Mouse (Mus musculus) bone marrow, adult 2 months (tissue): ENCODE data around the gene Pbx2. TPM values are rescaled to one million over a fixed set of nuclear protein-coding genes. Genes with fewer than 3 reads are reported as not detected.

ENCODE experiments used
- H3K27ac ChIP-seq: fragments of 200-500 bp; 2 replicates; pipeline ENCODE4 v1.5.1; 2012; ENCODE audit warnings: low read depth, mild to moderate bottlenecking, control low read depth, inconsistent platforms, low read length; ENCODE audit not compliant: control insufficient read depth, poor library complexity, insufficient read depth
- H3K4me1 ChIP-seq: fragments of 200-500 bp; 2 replicates; pipeline ENCODE4 v1.6.1; 2011; ENCODE audit warnings: low read length; ENCODE audit not compliant: control insufficient read depth, insufficient read depth
- H3K4me3 ChIP-seq: fragments of 200-500 bp; replicated peaks from 2 replicates; pipeline ENCODE3; 2011; ENCODE audit warnings: mild to moderate bottlenecking, low read depth, low read length, control low read depth; ENCODE audit not compliant: control insufficient read depth
- CTCF ChIP-seq: fragments of 200-500 bp; IDR thresholded peaks from 2 replicates; pipeline ENCODE4 v1.5.1; 2011; ENCODE audit warnings: low read length, control low read depth; ENCODE audit not compliant: control insufficient read depth, insufficient read depth
- POLR2A ChIP-seq: fragments of 200-500 bp; IDR thresholded peaks from 2 replicates; pipeline ENCODE4 v1.6.1; 2011; ENCODE audit warnings: low read depth, mild to moderate bottlenecking, control low read depth, low read length, borderline replicate concordance; ENCODE audit not compliant: control insufficient read depth
- WGBS: fragments of 180-500 bp; shearing (Covaris S2); methylation state at CpG from one replicate; pipeline ENCODE4 v1.1.7; 2018; 5-methylcytosine and 5-hydroxymethylcytosine counted together
- polyA plus RNA-seq: library from polyadenylated mRNA; stranded (reverse); fragments of >200 nt; gene quantifications from 2 replicates; pipeline ENCODE4 v1.2.4, GENCODE M21; 2011; ENCODE audit warnings: low replicate concordance; ENCODE audit not compliant: missing spikeins, insufficient read depth, insufficient read length

The Pbx2 gene
- polyA plus RNA-seq, 1 experiment, result 95.1 TPM

- under 1% methylated on average over 18 of the region's 18 CpGs for WGBS
- TF ChIP-seq CTCF (peak; percentile 40; the same call in 1 of the 2 replicates), POLR2A (no peak)
- Histone ChIP-seq H3K4me3 (peak overlapping the region; percentile 63), H3K27ac (peak overlapping the region; percentile 55), H3K4me1 (no peaks in the 10 kb centered on the region; the same call in 1 of the 2 replicates)
Observed at GRCm38 (mm10) chr17:34626773-34627092, 35.7 kb downstream of the Pbx2 start.

- no peaks in the 10 kb centered on the region; the same call in 1 of the 2 replicates for H3K4me1 ChIP-seq
Observed at GRCm38 (mm10) chr17:34627093-34627942, 36.3 kb downstream of the Pbx2 start.

DNA sequence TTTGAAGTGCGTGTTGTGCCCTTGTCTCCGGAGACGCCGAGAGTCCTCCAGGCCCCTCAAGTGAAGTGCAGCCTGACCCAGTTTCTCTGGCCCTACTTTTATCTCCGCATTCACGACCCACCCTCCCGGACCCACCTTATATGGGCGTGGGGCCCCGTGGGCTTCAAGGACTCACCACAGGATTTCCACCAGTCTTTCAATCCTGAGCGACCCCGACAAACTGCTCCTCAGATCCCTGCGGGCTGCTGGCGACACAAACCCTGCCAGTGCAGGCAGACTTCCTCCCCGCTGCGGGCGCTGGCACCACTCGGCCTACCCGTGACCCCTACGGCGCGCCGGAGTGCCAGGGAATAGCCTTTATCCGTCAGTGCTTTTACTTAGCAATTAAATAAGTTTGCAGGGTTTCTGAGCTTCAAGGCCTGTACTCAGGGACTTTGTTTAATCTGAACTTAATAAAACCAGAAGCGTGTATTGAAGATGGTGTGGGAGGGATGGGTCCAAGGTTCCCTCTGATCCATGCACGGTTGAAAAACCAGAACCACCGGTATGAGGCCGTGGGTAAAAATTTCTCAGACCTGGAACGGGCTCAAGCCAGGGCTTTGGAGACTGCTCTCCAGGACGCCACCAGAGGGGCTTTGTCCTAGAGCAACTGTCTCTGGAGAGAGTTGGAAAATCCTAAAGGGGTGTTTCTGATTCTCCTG is 37.0 kb downstream of the Pbx2 start, which contains the start of gene Ppt2:
TSS of gene Ppt2 (minus strand) at position 568 of the 701 bp plus-strand sequence.
- WGBS, result 4% methylated on average over 29 of the region's 29 CpGs
- no peaks in the 10 kb centered on the region; the same call in 1 of the 2 replicates for H3K4me1 ChIP-seq
- H3K4me3 ChIP-seq, result peak within 1 kb of the TSS; percentile 63
- TF ChIP-seq POLR2A, result no peak
- TF ChIP-seq CTCF, result no peak
- H3K27ac ChIP-seq, result peak within 1 kb of the TSS; percentile 66

More at GRCm38 (mm10) chr17:34627093-34627942, 36.3 kb downstream of the Pbx2 start:
- WGBS, result under 1% methylated on average over 45 of the region's 45 CpGs
- peak overlapping the region; percentile 66 for H3K27ac ChIP-seq
- no peak for TF ChIP-seq CTCF
- peak; percentile 18; the same call in 1 of the 2 replicates for TF ChIP-seq POLR2A
- H3K4me3 ChIP-seq, result peak overlapping the region; percentile 63

GRCm38 (mm10) chr17:34628644-34628967 is 37.5 kb downstream of the Pbx2 start:
- TF ChIP-seq CTCF (no peak), POLR2A (no peak)
- Histone ChIP-seq H3K4me1 (peaks cover 1% of the 10 kb centered on the region; the same call in 1 of the 2 replicates), H3K4me3 (no peak overlapping the region), H3K27ac (no peak overlapping the region)
- WGBS, result 67% methylated on average over 5 of the region's 5 CpGs

- TF ChIP-seq POLR2A (no peak), CTCF (no peak)
- peaks cover 1% of the 10 kb centered on the region; the same call in 1 of the 2 replicates for H3K4me1 ChIP-seq
- H3K4me3 ChIP-seq, result no peak within 1 kb of the TSS
- no peak within 1 kb of the TSS for H3K27ac ChIP-seq
- 43% methylated on average over 16 of the region's 16 CpGs for WGBS
Observed at GRCm38 (mm10) chr17:34629221-34629751, 38.2 kb downstream of the Pbx2 start, which contains the start of gene Prrt1. Gene Prrt1, plus strand, starts transcription at chr17:34629533.

DNA sequence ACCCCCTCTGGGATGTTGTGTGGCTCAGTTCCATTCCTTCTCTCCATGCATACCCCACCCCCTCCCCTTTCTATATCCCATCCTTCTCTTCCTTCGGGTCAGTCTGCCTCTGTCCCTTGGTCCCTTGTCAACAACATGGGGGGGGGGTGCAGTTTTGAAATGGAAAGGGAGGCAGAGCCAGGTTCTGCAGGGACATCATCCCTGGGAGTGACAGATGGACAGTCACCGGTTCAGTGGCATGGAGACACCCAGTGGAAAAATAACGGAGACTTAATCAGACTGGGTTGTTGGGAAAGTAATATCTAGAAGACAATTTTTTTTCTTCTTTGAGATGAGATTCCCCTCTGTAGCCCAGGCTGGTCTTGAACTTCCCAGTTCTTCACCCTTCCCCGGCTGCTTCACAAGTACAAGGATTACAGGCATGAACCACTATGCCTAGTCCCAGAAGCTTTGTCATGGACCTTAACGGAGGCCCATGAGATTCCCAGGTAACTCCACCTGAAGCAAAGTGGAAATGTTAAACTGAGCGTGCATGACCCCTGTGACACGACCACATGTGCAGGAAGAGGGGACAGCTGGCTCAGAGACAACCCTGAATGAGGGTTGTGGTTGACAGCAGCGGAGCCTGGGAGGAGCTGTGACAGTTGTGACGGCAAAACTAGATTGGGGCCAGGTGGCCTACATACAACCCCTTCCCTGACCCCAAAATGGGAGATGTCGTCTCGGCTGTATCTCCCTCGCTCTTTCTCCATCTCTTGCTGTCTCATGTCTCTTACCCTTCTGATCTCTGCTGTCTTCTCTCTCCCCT is 38.9 kb downstream of the Pbx2 start:
- Histone ChIP-seq H3K4me1 (peaks cover 1% of the 10 kb centered on the region; the same call in 1 of the 2 replicates), H3K27ac (no peak overlapping the region), H3K4me3 (no peak overlapping the region)
- 18% methylated on average over 12 of the region's 12 CpGs for WGBS
- no peak for TF ChIP-seq CTCF
- TF ChIP-seq POLR2A, result no peak

GRCm38 (mm10) chr17:34630761-34631301 is 39.8 kb downstream of the Pbx2 start:
- 2% methylated on average over 48 of the region's 48 CpGs for WGBS
- peaks cover 1% of the 10 kb centered on the region; the same call in 1 of the 2 replicates for H3K4me1 ChIP-seq
- no peak overlapping the region for H3K27ac ChIP-seq
- no peak for TF ChIP-seq CTCF
- TF ChIP-seq POLR2A, result no peak
- peak overlapping the region; percentile 17 for H3K4me3 ChIP-seq
